Mouse (Mus musculus): ENCODE measurements around the gene Hephl1.

The Hephl1 gene

DNA sequence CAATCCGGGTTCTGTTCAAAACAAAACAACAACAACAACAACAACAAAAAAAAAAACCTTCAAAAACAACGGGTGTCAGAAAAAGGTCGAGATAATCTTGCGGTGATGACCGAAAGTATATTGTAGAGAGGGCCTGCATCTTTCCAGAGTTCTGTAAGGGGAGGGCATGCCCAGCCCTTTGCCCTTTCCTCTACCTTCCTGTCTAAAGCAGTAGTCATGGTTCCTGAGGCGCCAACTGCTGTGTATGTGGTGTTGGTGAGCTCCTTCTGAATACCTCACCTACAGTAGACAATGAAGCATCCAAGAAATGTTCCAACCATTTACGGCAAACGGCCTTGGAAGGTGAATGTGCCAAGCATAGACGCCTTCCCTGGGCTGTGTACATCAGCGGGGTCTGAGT lies 66.2 kb downstream of the Hephl1 start:
- DNase-seq: no peak

DNA sequence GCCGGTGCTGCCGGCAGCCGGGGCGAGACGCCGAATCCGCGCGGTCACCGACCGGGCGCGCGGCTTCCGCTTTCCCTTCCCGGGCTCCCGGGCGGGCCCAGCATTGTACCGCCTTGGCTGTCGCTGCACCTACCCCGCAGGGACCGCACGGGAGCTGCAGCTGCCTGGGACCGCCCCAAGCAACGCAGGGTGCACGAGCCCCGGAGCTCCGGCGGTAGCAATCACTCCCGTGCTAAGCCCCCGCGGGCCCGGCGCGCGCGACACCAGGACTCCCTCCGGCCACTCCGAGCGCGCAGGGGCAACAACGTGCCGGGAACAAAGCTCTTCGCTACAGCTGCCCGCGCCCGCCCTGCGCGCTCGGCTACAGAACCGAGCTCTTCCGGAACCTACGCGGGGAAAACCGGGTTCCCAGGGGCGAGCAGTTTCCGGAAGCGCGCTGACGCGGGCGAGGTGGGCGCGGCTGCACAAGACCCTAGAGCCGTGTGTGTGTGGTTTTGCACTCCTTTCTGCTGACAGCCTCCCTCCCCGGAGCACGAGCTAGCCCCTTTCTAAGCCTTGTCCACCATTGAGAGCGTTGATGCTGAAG lies 66.7 kb downstream of the Hephl1 start, which contains the start of gene Panx1:
Panx1 (minus strand) TSS at position 395 of the 586 bp plus-strand sequence.
- DNase-seq: peak; percentile 67 to 73

DNA sequence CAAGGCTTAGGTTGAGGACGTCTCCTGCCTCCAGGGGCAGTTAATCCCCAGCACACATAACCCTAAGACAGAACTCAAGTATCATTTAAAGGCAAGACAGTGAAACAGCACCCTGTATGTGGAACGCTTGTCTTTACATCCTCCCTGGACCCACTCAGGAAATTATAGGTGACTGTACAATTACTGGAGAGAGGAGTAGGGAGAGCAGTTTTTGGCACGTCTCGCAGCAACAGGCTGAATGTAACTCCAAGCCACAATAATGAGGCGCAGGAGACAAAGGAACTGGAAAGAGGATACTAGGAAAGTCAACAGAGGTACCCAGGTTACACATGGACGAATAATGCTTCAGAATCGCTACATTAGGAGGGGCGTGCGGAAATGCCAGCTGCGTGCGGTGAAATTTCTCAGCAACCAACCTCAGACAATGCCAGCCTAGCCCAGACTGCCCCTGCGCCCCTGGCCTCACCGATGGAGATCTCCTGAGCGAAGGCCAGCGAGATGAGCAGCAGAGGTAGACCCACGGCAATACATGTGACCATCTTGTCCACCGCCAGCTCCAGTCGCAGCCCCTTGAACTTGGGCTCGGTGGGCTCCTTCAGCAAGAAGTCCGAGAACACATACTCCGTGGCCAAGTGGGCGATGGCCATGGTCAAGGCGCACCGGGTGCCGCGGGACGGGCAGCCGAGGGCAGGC lies 67.4 kb downstream of the Hephl1 start:
- peak in 1 of 2 experiments; percentile 45 for DNase-seq

DNA sequence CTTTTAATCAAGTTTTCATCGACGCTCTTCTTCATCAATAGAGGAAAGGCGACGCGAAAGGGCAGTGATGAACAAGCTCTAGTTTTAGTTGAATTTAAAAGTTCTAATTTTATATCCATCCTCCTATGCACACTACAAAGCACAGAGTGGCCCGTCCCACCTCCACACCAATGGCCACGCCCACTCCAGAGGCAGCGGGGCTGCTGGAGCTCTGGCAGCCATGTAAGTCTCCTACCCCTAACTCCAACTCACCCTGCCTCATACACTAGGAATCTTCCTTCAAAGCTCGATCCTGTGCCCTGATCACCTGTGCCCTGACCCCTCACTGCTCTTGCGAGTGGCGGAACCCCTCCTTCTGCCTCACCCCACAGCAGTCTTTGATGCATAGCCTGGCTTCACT lies 70.4 kb downstream of the Hephl1 start:
- DNase-seq: no peak

DNA sequence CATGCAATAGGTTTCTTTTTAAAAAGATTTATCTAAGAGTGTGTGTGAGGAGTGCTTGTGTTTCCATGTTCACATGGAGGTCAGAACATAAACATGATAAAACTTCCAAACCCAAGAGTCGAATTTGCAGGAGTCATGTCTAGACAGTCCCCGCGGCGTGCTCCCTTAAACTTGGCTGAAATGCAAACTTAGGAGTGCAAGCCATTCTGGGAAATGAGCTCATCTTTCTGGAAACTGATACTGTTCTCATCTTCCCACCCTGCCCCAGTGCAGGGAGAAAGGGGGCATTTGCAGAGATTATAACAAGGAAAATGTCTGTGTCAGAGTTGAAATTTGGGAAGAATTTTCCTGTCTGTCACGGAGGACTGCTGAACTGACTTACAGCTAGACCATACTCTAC lies 72.1 kb downstream of the Hephl1 start:
- DNase-seq: no peak

DNA sequence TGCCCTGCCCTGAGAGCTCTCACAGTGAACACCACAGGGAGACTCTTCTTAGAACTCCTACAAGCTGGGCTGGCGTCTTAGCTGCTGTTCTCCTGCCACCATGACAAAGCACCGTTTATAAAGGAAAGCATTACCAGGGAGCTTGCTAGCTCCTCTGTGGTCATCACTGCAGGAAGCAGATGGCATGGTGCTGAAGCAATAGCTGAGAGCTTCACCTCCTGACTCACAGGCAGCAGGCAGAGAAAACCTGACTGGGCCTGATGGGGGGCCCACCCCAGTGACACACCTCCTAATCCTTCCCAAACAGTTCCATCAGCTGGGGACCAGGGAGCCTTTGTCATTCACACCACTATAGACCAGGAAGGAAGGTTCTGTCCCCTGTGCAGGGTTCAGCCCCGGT lies 74.2 kb downstream of the Hephl1 start:
- no peak for DNase-seq

DNA sequence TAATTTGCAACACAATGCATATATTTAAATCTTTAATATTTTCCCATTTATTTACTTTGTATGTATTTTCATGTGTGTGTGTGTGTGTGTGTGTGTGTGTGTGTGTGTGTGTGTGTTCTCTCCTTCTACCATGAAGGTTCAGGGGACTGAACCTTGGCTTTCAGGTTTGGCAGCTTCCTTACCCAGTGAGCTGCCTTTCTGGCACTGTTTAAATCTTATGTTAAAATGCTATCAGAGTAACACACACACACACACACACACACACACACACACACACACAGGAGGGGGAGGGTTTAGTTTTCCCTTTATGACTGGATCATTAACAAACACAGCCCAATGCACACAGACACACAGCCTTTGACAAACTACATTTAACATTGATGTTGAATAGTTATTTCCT lies 74.7 kb downstream of the Hephl1 start:
- no peak for DNase-seq

DNA sequence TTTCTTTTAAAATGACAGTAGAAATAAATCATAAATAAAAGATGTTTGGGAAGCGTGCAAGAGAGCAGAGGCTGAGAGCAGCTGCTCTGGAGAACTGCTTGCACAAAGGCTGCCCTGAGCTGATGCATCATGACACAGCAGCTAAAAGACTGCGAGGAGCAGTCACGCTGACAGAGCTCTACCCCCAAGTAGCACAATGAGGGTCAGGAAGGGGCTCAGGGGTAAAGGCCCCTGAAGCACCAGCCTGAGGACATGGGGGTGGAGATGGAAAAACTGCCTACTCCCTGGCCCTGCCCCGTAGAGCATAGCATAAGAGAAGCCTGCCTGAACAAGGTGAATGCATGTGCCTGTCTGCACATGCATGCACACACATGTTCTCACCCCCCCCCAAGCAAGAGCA lies 75.1 kb downstream of the Hephl1 start:
- no peak for DNase-seq

DNA sequence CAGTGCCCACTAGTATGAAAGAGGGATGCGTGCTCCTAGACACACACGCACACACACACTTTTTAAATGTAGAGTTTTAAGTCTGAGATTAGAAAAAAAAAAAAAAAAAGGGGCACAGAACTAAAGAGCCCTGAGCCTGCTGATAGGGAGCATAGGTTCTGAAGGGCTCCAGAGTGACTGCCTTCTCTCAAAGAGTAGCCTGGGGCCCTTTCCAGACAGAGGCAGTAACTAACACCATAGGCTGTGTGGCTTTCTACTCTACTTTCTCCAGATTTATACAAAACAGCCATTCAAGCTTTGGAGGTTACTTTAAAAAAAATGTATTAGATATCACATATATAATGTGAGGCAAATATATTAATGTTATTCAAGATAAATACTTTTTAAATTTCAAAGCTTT lies 75.5 kb downstream of the Hephl1 start:
- DNase-seq: no peak

DNA sequence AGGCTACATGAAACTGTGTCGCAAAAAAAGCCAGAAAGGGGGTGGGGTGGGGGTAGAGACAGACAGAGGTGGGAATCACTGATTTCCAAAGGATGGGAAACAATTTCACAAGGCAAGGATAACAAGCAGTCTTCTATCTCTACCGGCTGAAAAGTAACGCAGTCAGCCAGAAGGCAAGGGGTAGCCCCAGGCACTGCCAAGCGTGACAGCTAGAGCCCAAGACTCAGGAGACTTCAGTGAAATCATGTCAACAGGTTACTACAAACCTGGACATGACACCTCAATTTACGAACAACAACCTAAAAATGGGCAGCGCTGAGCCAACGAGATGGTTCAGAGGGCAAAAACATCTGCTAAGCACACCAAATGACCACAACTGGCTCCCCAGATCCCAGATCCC lies 75.9 kb downstream of the Hephl1 start:
- no peak for DNase-seq

DNA sequence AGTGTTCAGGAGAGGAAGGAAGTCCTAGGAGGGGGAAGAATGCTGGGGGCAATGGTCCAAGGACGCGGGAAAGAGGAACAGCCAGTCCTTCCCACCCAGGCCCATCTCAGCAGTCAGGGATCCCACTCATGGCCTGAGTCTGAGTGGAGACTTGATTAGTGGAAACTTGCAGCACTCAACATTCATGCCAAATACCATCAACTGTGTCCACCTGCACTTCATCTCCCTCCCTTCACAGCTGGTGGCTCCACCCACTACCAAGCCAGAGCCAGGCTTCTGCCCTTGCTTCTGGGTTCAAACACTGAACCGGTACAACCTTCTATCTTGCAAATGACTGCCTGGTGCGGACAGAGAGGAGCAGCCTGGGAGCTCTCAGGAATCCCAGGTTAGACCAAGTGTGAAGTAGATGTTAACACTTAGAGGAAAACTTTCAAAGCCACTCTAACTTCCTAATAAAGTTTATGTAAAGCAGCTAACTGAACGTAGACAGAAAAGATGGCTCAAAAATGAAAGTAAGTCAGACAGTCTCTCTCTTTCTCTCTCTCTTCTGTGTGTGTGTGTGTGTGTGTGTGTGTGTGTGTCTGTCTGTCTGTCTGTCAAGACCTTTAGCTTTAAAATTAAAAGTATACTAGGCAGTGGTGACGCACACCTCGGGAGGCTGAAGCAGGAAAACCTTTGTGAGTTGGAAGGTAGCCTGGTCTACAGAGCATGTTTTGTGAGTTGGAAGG lies 77.2 kb downstream of the Hephl1 start:
- no peak for DNase-seq

DNA sequence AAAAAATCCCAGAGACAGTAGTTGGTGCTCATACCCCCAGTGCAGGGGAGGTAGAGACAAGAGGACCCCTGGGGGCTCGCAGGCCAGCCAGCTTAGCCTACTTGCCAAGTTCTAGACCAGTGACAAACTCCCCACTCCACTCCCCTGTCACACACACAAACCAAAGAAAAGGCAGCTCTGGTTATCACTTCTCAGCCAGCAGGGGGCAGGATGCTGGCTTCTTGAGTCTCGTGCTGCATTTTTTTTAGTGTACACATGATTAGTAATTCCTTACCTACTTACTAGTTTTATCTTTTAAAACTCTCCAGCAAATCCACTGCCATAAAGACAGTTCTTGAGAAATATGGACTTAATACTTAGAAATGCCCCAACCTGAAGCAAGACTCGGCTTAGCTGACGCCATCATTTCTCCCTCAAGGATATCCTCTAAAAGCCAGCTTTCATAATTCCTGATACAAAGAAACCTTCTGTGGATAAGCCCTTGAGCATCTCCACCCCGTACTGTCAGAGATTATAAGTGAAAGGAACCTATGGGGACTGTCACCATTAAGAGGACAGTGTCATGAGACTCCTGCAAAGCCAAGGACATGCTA lies 78.2 kb downstream of the Hephl1 start:
- peak; percentile 39 to 51 for DNase-seq

DNA sequence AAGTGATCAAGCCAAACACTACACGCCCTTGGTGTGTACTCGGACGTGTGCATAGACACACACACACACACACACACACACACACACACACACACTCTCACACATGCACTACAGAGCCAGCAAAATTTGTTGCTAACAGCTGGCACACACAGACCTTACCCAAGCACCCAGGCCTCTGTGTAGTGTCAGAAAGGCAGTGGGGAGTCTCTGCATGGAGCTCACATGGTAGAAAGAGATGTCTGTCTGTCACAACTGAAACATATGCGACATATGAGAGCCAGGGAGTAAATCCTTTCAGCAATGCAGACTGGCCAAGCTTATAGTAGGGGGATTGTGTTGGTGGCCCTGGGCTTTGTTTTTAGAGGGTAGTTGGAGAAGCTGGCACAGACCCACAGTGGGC lies 79.1 kb downstream of the Hephl1 start:
- no peak for DNase-seq

DNA sequence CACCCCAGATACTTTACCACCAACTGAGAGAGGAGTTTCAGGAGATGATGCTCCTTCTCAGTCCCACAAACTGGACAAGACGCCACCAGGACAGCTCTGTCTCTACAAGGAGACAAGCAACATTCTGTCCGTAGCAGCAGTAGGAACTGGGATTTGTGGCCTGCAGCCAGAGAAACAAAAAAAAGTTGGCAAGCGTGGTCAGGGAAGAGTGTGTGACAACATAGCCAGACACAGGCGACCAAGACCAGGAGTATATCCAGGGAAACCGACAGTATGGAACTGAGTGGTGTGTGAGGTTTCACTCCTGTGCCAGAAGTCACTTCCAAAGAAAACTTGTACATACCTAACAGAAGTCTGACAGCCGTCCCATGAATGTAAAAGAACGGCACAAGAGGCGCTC lies 81.1 kb downstream of the Hephl1 start:
- peak; percentile 88 to 91 for DNase-seq

DNA sequence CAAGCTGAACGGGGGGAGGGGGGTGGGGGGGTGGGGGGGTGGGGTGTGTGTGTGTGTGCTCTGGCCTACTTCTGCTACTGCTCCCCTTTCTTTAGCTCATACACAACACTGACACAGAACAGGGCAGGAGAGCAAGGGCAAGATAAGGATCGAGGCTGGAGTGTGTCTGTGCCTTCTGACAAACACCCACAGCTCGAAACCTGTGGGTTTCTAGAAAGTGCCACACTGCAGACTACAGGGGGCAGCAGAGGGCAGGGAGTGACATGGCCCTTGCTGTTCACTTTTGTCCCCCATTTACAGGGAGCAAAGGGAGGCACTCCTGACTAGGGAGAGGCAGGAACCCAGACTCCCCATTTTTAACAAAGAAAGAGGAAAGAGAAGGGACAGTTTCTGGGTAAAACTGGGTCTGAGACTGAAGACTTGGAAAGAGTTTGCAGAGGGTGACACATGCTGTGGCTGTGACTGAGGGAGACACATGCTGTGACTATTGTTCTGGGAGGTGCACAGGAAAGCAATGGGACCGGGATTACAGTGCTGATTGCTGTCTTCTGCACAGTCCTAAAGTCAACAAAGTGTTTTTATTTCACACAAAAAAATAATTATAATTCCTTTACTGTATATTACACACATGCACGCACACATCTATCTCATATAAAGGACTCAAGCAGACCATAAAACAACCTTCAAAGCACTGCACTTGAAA lies 82.7 kb downstream of the Hephl1 start:
- DNase-seq: peak; percentile 66 to 80

DNA sequence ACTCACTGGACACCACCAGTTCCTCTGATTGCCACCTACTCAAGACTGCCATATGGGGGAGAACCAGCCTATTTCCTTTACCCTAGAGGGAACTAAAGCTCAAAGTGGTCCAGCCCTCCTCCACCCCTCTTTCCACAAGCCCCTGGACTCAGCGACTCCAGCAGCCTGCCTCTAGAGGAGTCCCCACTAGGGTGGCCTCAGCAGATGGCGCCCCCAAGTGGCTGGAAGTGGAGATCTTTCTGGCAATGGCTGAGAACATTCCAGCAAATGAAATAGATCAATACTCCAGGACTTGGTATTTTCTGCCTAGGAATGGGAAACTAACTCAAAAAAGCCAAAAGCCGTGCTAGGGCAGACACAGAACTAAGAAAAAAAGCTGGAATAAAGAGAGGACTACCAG lies 84.2 kb downstream of the Hephl1 start:
- no peak for DNase-seq

DNA sequence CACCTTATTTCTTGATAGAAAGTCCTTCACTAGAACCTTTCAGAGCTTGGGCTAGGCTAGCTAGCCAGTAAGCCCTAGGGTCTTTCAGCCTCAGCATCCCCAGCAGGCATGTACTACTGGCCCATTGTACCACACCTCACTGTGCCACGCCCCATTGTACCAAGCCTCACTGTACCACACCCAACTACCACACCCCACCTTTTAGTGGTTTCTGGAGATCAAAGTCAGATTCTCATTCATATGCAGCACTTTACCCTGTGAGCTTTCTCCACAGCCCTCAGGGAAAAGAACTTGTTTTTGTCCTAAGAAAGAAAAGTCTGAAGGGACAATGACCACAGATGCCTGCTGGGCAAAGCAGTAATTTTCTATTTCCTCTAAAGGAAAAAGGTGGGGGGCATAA lies 88.9 kb downstream of the Hephl1 start:
- no peak for DNase-seq

DNA sequence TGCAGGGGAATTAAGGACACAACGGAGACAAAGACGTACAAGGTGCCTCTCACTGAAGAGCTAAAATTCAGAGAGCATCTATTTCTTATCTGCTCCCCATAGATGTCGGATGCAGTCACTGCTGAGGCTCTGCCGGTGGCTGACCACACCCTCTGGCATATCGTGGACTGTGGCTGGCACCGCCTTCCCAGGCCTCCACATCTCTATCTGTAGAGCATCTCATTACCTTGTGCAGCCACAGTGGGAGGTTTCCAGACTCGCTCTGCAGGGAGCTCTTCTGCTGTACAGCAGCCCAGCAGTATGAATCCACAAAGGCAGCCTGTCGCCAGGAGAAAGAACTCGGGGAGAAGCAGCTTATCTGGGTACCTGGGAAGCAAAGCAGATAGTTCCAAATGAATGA lies 90.8 kb downstream of the Hephl1 start:
- DNase-seq: no peak

DNA sequence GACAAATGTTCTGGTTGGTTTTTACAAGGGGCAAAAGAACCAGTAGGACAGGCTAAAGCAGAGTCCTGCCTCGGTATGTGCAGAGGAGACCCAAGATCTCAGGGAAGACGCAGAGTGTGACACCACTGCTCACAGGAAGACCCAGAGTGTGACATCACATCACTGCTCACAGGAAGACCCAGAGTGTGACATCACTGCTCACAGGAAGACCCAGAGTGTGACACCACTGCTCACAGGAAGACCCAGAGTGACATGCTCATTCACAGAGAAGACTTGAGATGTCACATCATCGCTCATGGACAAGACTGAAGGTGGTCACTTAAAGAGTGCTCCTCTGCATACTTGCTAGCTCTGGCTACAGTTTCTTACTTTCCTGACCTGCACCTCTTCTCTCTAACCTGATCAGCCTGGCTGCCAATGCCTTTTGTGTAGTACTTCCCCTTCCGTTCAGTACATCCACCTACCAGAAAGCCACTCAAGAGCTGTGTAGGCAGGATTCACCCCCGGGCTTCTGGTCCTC lies 91.3 kb downstream of the Hephl1 start:
- no peak for DNase-seq

DNA sequence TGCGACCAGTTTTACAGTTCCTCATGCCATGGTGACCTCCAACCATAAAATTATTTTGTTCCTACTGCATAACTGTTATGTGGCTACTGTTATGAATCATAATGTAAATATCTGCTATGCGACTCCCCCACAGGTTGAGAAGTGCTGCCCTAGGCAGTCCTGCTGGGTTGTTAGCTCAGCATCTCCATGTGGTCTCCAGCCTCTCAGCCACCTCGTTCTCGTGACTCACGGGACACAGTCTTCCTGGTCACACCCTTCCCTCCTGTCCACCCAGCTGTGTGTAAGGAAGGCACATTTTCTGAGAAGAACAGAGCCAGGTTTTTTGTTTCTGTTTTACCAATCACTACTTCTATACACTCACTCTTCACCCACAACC lies 93.2 kb downstream of the Hephl1 start:
- DNase-seq: no peak

DNA sequence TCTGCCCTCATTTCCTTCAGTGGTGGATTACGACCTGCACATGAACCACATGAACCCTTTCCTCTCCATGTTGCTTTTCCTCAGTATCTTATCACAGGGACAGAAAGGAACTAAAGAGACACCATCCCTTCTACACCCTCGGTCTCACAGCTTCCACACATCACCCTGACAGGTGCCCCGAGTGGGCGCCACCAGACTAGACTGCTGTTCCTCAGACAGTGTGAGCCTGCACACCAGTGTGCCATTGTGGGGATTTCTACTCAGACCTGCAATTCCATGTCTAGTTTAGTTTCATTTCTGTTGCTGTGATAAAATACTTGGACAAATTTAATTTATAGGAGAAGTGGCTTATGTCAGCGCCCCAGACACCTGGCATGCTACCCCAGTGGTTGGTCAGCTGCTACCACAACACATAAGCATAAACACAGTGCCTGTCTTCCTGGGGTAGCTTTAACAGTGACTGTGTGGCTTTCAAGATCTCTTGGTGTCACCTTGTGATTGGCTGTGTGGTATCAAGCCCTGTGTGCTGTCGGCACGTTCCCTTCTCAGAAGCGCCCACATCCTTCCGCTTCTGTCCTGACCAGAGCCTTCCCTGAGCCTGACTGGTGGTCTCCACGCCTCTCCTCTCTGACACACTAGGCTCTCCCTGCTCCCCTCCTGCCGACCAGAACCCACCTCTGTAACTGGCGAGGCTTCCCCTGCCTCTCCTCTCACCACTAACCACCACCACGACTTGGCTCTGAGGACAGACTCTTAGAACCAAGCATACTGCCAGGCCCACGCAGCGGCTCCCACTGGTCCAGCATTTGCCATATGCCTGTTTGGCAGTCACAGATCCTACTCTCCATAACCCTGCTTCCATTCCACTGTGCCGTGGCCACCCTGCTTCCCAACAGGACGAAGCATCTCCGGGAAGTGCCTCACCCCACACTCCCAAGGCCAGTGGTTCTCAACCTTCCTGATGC lies 93.8 kb downstream of the Hephl1 start:
- peak; percentile 80 to 89 for DNase-seq

Data from cerebellum, postnatal 14 days (tissue).